Mouse (Mus musculus) frontal cortex, adult 2 months (tissue): Measurements from ENCODE around the gene Cntnap2. TPM values are rescaled to one million over a fixed set of nuclear protein-coding genes. Genes with fewer than 3 reads are reported as not detected.

Source experiments
- DNase-seq, 2 experiments: peaks; one replicate each; pipeline ENCODE4 v3.0.0; 2022; ENCODE audit warnings: low spot score in 1 of 2; ENCODE audit errors: extremely low spot score in 1 of 2
- polyA plus RNA-seq: library from polyadenylated mRNA; depleted of rRNA; stranded (reverse); fragments of >200 nt; gene quantifications from 2 replicates; pipeline ENCODE4 v1.2.3, GENCODE M21; 2012

Gene Cntnap2
- polyA plus RNA-seq, 1 experiment = 53.0 TPM

GRCm38 (mm10) chr6:47323169-47323835, 2264.1 kb downstream of the Cntnap2 start:
- DNase-seq = no peak

GRCm38 (mm10) chr6:47323886-47324285, 2264.7 kb downstream of the Cntnap2 start:
- DNase-seq = no peak

GRCm38 (mm10) chr6:47328281-47328680, 2269.1 kb downstream of the Cntnap2 start:
- no peak for DNase-seq

GRCm38 (mm10) chr6:47329212-47329611, 2270.1 kb downstream of the Cntnap2 start:
- DNase-seq = no peak

- DNase-seq = no peak
Observed at GRCm38 (mm10) chr6:47333016-47333415, 2273.9 kb downstream of the Cntnap2 start.

- DNase-seq = no peak
Observed at GRCm38 (mm10) chr6:47334377-47334776, 2275.2 kb downstream of the Cntnap2 start.

- no peak for DNase-seq
Observed at GRCm38 (mm10) chr6:47337300-47337699, 2278.1 kb downstream of the Cntnap2 start.

GRCm38 (mm10) chr6:47338113-47338512, 2279.0 kb downstream of the Cntnap2 start:
- DNase-seq = no peak

- no peak for DNase-seq
Observed at GRCm38 (mm10) chr6:47340813-47341502, 2281.8 kb downstream of the Cntnap2 start.

- no peak for DNase-seq
Observed at GRCm38 (mm10) chr6:47341503-47341884, 2282.3 kb downstream of the Cntnap2 start.

GRCm38 (mm10) chr6:47343245-47343644, 2284.1 kb downstream of the Cntnap2 start:
- no peak for DNase-seq

- no peak for DNase-seq
Observed at GRCm38 (mm10) chr6:47344696-47345095, 2285.5 kb downstream of the Cntnap2 start.

GRCm38 (mm10) chr6:47350100-47350690, 2291.0 kb downstream of the Cntnap2 start:
- DNase-seq = no peak
